Mouse (Mus musculus) gastrocnemius, postnatal 14 days (tissue): ENCODE results near the gene Slc16a7. TPM values are rescaled to one million over a fixed set of nuclear protein-coding genes. Genes with fewer than 3 reads are reported as not detected.

Experiments used
- DNase-seq: peaks from one replicate; pipeline ENCODE4 v3.0.0; 2021; ENCODE audit warnings: mixed read lengths
- intact Hi-C: fragments of 180-260 bp; cut with DNase I; formaldehyde crosslinking; loops from one replicate; pipeline ENCODE4 v1.15.1; 2025; ENCODE audit warnings: low total_unique reads
- long read RNA-seq, 2 experiments: library from polyadenylated mRNA; stranded (forward); transcript quantifications; one replicate each; pipeline ENCODE4 v2.0.0; 2021
- total RNA-seq, 2 experiments: library from RNA; stranded (reverse); gene quantifications; 2 replicates each; pipeline ENCODE4 v1.2.3; 2021

The Slc16a7 gene
- 1 to 10 TPM; 2.4 to 2.7 TPM for total RNA-seq
- long read RNA-seq, experiment 1, partial matches to known transcripts, result 0 of 2 reads
- long read RNA-seq, experiment 1, other reads (novel, unspliced or antisense), result 2 of 2 reads
- long read RNA-seq, experiment 2, partial matches to known transcripts, result 0 of 1 reads
- long read RNA-seq, experiment 2, other reads (novel, unspliced or antisense), result 1 of 1 reads

GRCm38 (mm10) chr10:125388876-125389786 lies at the start of gene Slc16a7:
Gene Slc16a7, minus strand, starts transcription at chr10:125389465.
- peak; percentile 47 for DNase-seq
- intact Hi-C loops, result no loop called here

GRCm38 (mm10) chr10:125418795-125419194 lies 29.5 kb upstream of the Slc16a7 start:
- intact Hi-C loops, result no loop called here
- DNase-seq, result no peak

DNA sequence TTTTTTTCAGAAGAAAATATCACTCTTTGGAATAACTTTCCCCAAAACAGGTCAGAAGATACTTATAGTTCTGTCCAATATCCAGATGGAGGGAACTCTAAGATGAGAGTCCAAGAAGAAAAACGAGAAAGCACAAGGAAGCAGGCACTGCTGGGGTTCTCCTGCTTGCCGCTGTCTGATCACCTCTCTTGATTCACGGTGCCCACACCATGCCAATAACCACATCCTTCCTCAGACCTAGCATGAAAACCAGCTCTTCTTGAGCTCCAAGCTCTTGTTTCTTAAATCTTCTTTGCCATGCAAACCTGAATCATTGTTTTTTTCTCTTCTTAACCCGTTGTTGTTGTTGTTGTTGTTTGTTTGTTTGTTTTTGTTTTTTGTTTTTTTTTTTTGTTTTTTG lies 10.5 kb upstream of the Slc16a7 start:
- intact Hi-C loops, result no loop called here
- DNase-seq, result no peak

DNA sequence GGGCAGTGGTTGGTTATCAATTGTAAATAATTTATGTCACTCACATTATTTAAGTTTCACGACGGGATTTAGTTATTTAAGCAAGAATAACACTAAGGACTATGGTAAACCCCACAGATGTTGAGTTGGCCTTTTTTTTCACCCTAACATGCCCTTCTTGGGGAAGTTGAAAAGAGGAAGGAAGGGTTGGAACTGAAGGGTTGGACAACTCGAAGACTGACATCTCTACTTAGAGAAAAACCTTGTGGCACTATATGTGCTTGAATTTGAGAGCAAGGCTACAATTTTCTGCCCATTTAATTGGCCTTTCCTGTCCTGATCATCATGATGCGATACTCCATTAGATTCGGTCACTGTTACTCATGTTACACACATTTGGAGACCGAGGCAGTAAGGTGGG lies 746 bp upstream of the Slc16a7 start:
- intact Hi-C loops, result no loop called here
- no peak for DNase-seq

DNA sequence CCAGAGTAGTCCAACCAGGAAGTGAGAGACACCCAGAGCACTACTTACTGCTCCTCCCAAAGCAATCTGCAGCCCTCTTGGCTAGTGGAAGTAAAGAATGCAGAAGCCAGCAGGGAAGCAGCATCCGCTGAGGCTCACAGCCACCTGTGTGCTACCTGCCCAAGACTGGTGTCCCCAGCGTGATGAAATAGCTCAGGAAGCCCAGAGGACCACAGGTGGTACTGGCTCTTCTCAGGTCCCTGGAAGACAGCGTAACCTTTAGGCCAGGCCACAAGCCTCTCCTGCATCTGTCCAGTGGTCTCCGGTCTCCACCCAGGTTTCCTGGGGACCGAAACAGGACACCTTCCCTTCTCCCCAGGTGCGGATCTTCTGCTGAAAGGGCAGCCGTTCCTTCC lies 787 bp downstream of the Slc16a7 start:
- no peak for DNase-seq
- intact Hi-C loops, result no loop called here

DNA sequence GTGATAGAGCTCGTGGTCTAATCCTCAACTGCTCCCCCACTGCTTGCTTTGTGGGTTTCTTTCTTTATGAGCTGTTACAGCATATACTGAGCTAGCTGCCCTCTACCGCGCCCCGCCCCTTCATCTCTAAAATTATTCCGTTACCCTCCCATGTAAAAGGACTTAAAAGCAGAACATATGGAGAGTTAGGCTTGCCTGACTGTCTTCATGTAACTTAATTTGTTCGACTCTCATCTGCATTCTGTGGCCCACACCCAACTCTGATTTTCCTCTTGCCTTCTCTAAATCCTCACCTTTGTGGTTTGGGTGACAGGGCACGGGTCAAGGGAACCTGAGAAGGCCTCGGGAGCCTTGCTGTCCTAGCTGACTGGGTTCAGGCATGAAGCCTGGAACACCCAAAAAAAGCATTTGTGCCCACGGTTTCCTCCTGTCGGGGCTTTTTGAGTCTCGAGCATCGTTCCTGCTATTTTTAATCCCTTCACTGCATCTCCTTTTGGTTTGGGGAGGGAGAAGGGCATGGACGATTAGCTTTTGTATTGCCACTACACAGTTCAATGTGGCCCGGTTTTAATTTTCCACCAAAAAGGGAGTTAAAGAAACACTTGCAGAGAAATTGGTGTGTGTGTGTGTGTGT lies 1.4 kb downstream of the Slc16a7 start:
- intact Hi-C loops, result no loop called here
- DNase-seq, result no peak

- DNase-seq, result no peak
- intact Hi-C loops, result no loop called here
Measured at GRCm38 (mm10) chr10:125375526-125375925, 13.7 kb downstream of the Slc16a7 start.

- intact Hi-C loops, result no loop called here
Measured at GRCm38 (mm10) chr10:125372666-125373065, 16.6 kb downstream of the Slc16a7 start.

DNA sequence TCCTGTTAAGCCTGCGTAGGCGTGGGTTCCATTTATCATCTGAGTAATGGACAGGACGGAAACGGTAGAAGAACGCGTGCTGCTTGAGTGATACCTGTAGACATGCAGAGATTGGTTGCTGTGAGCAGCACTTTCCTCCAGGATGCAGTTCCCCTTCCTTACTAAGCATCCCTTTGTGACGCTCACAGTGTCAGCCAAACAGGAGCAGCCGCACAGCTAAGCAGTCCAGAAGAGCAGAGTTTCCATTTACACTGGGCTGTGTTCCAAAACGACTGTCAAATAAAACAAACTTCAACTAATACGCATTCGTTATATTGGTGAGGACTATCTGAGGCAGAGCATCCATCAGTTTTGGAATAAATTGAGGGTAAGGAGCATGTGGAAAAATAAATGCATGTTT lies 17.8 kb downstream of the Slc16a7 start:
- intact Hi-C loops, result no loop called here
- DNase-seq, result no peak

More at GRCm38 (mm10) chr10:125372666-125373065, 16.6 kb downstream of the Slc16a7 start:
- DNase-seq, result no peak

GRCm38 (mm10) chr10:125370037-125370610 lies 19.1 kb downstream of the Slc16a7 start:
- DNase-seq, result no peak
- intact Hi-C loops, result no loop called here

DNA sequence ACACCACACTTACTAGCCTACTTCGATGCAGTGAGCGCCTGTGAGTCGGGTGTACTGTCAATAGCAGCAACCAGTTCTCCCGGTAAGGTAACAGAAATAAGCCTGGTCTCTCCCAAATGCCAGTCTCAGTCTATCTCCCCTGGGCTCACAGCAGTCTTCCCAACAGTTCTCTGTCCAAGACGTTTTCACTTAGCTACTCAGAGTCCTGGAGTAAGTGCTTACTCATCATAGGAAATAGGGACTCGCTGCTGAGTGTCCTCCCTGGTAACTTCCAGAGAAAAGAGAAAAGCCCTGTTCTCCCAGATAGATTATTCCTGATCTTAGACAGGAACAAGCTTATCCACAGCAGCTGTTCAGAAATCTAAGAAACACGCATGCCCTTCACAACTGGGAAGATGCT lies 30.8 kb downstream of the Slc16a7 start:
- no peak for DNase-seq
- intact Hi-C loops, result no loop called here

DNA sequence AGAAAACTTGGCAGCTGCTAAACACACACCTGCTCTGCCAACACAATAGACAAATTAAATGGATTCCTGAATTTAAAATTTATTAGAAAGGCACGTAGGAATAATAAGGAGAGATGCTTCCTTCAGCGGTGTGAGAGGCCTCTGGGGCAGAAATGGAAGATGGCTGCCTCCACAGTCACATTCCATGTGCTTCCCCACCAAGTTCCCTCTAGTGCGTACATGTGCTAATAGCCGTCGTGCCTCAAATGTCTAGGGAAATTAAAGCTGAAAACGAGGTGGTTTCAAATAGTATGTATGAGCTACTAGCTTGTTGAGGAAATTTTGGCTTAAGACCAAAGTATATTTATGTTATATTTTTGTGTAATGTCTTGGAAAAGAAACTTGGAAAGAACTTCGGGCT lies 36.5 kb downstream of the Slc16a7 start:
- intact Hi-C loops, result no loop called here
- DNase-seq, result no peak

DNA sequence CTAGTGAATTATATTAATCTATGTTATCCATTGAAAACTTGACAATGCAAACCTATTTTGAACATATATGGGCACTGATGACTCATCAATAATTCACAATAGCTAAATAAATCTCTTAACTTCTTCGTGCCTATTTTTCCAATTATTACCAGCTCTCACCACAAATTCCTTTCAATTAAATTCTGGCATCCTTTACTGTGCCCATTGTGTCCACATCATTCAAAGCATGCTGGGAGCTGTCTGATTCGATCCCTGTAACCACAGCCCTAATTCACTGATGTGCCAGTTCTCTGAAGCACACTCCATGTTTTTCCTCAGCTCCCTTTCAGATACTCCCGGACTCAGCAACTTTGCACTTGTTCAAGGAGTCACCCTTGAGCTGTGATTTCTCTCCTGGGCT lies 41.1 kb downstream of the Slc16a7 start:
- DNase-seq, result no peak
- intact Hi-C loops, result no loop called here

GRCm38 (mm10) chr10:125347149-125347548 lies 42.1 kb downstream of the Slc16a7 start:
- intact Hi-C loops, result no loop called here
- DNase-seq, result no peak

DNA sequence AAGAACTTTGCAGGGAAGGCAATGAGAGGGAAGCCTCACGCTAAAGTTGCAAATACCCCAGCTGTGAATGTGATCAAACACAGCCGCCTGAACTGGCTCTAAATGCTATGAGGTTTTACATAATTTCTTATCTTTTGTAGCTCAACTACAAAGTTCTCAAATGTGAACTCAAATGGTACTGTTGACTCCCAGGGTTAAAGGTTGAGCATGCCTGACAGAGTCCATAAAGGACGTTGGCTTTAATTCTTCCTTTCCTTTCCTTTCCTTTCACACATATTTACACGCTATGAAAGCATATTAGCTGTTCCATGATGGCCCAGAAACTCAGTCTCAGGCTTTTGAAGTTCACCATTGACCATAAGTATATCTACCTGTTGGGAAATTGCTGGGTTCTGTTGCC lies 42.9 kb downstream of the Slc16a7 start:
- intact Hi-C loops, result no loop called here
- DNase-seq, result no peak

- intact Hi-C loops, result no loop called here
- DNase-seq, result no peak
Measured at GRCm38 (mm10) chr10:125345583-125345982, 43.7 kb downstream of the Slc16a7 start.

GRCm38 (mm10) chr10:125342204-125342603 lies 47.1 kb downstream of the Slc16a7 start:
- intact Hi-C loops, result no loop called here
- no peak for DNase-seq

DNA sequence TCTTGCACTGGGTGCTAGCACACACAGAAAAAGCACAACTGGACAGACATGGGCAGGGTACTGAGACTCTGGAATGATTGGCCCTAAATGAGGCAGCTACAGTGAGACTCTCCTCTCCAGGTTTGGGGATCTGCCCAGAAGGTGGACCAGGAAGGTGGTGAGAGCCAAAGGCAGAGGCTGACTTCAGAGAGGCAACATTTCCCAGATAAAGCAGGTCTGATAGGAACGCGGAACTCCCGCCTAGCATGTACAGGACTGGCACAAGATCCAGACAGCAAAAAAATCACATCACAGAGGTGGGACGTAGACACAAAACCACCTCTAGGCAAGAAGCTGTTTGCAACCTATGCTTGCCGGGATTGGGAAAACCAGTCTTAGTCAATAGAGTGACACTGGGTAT lies 55.5 kb downstream of the Slc16a7 start:
- no peak for DNase-seq
- intact Hi-C loops, result no loop called here

GRCm38 (mm10) chr10:125331334-125331733 lies 57.9 kb downstream of the Slc16a7 start:
- DNase-seq, result no peak
- intact Hi-C loops, result no loop called here

- intact Hi-C loops, result no loop called here
- no peak for DNase-seq
Measured at GRCm38 (mm10) chr10:125328331-125329063, 60.8 kb downstream of the Slc16a7 start.
